Mouse (Mus musculus): ENCODE data around the gene Gatd1. TPM values are rescaled to one million over a fixed set of nuclear protein-coding genes. Genes with fewer than 3 reads are reported as not detected.
A peak's percentile ranks its signal among the peaks of the same experiment; 100 is the strongest.

The Gatd1 gene
- polyA plus RNA-seq, 1 experiment from 2014 or later: 68.5 TPM

DNA sequence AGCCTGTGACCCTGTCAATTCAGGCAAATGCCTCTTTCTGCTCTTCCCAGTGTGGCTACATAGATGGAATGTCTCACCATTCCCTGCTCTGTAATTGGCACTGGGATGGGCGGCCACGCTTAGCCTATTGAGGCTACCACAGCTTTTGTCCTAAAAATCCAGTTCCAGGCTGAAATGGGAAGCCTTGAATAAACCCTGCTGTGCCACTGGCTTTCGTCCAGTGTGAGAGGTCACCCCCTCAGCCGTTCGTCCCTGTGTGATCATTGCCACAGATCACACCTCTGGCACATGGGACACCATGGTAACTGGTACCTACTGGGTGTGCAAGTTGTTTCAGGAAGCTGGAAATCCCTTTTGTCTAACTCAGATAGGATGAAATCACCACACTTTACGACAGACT, 40.3 kb downstream of the Gatd1 start:
- Histone ChIP-seq H3K9me3 (no peaks in the 10 kb centered on the region), H3K4me3 (no peak overlapping the region), H3K9ac (no peak overlapping the region), H3K4me2 (replicated peaks) (no peak overlapping the region), H3K36me3 (no peaks in the 10 kb centered on the region), H3K27me3 (no peaks in the 10 kb centered on the region), H3K4me1 (no peaks in the 10 kb centered on the region), H3K27ac (no peak overlapping the region)
- WGBS: 75% methylated on average over 6 of the region's 6 CpGs
- no peak for ATAC-seq (ENCODE audit: insufficient number of reproducible peaks, insufficient read depth, low FRiP score, low TSS enrichment)

DNA sequence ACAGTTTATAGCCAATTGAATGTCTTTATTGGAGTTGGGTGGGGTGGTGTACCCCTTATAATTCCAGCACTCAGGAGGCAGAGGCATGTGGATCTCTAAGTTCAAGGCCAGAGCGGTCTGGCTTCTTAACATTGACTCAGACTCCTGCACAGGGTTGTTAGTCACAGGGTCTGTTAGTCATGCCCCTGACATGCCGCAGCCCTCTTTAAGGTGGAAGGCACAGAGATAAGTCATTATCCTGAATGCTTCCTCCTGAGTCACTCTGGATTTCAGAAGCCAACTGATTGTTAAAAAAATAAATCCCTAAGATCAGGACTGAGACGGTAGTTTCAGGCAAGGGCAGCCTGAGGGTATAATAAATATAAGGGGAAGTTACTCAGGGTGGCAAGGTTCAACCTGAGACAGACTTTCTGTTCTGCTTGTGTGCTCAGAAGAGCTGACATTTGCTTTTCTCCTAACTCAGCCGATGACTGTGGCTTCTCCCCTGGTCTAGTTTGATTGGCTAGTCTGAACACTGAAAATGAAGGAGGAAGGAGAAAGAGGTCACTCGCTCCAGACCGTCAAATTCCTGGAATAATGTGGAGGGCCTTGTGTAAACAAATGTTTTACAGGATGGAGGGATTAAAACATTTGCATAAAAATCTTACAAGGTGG, 41.9 kb downstream of the Gatd1 start:
- H3K36me3 ChIP-seq: no peaks in the 10 kb centered on the region
- no peak overlapping the region for H3K9ac ChIP-seq
- ATAC-seq (ENCODE audit: insufficient number of reproducible peaks, insufficient read depth, low FRiP score, low TSS enrichment): no peak
- H3K9me3 ChIP-seq: no peaks in the 10 kb centered on the region
- no peaks in the 10 kb centered on the region for H3K27me3 ChIP-seq
- WGBS: 51% methylated on average over 6 of the region's 6 CpGs
- H3K4me2 ChIP-seq (replicated peaks): no peak overlapping the region
- no peak overlapping the region for H3K27ac ChIP-seq
- H3K4me3 ChIP-seq: no peak overlapping the region
- no peaks in the 10 kb centered on the region for H3K4me1 ChIP-seq

DNA sequence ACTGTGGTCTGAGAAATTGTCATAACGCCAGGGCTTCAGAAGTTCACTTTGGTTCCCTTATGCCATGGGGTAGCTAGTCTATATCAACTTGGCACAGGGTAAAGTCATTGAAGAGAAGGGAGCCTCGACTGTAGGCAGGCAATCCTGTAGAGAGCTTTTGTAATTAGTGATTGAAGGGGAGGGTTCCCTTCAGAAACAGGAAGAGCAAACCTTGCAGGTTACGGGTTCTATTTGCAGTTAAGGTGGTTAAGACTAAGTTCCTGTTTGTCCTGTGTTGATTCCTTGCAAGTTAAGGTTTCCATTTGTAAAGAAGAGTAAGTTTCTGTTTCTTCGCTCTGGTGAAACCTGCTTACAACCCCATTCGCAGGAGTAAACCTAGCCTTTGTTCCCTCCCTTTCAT, 44.0 kb downstream of the Gatd1 start:
- no peak overlapping the region for H3K4me3 ChIP-seq
- 72% methylated on average over 5 of the region's 5 CpGs for WGBS
- H3K27me3 ChIP-seq: no peaks in the 10 kb centered on the region
- H3K27ac ChIP-seq: no peak overlapping the region
- no peak overlapping the region for H3K9ac ChIP-seq
- H3K4me2 ChIP-seq (replicated peaks): no peak overlapping the region
- H3K9me3 ChIP-seq: no peaks in the 10 kb centered on the region
- H3K36me3 ChIP-seq: no peaks in the 10 kb centered on the region
- no peak for ATAC-seq (ENCODE audit: insufficient number of reproducible peaks, insufficient read depth, low FRiP score, low TSS enrichment)
- H3K4me1 ChIP-seq: no peaks in the 10 kb centered on the region

DNA sequence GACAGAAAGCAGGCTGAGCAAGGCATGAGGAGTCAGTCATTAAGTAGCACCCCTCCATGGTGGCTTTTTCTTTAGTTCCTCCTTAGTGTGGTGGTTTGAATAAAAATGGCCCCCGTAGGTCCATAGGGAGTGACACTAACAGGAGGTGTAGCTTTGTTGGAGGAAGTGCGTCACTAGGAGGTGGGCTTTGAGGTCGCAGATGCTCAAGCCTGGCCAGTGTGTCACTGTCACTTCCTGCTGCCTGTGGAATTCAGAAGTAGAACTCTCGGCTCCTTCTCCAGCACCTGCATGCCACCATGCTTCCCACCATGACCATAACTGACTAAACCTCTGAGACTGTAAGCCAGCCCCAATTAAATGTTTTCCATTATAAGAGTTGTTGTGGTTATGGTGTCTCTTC, 46.6 kb downstream of the Gatd1 start:
- WGBS: 86% methylated on average over 4 of the region's 4 CpGs

DNA sequence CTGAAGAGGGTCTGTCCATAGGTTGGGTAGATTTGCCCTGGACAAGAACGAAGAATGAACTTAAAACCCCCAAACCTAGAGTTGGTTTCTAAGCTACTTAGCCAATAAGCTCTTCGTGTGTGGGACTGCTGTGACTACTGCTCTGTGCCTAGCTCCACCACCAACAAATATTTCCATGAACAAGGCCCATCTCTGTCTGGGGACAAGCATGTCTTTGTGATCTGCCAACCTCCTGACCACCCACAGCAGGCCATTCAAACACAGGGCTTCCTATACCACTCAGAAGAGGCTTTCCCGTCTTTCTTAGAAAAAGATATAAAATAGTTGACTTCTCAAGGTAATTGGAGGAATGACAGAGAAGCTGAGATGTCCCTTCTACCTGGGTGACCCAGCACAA, 48.9 kb downstream of the Gatd1 start:
- H3K36me3 ChIP-seq: no peaks in the 10 kb centered on the region
- H3K9me3 ChIP-seq: no peaks in the 10 kb centered on the region
- ATAC-seq (ENCODE audit: insufficient number of reproducible peaks, insufficient read depth, low FRiP score, low TSS enrichment): no peak
- H3K4me1 ChIP-seq: no peaks in the 10 kb centered on the region
- WGBS: 42% methylated on average over 3 of the region's 3 CpGs
- H3K9ac ChIP-seq: no peak overlapping the region
- H3K4me2 ChIP-seq (replicated peaks): no peak overlapping the region
- no peak overlapping the region for H3K4me3 ChIP-seq
- peaks cover 24% of the 10 kb centered on the region for H3K27me3 ChIP-seq
- no peak overlapping the region for H3K27ac ChIP-seq

More for the DNA sequence above, 46.6 kb downstream of the Gatd1 start:
- Histone ChIP-seq H3K4me2 (replicated peaks) (no peak overlapping the region), H3K4me3 (no peak overlapping the region), H3K27ac (no peak overlapping the region), H3K36me3 (no peaks in the 10 kb centered on the region), H3K9me3 (no peaks in the 10 kb centered on the region), H3K9ac (no peak overlapping the region), H3K4me1 (no peaks in the 10 kb centered on the region), H3K27me3 (peaks cover 3% of the 10 kb centered on the region)
- ATAC-seq (ENCODE audit: insufficient number of reproducible peaks, insufficient read depth, low FRiP score, low TSS enrichment): no peak

DNA sequence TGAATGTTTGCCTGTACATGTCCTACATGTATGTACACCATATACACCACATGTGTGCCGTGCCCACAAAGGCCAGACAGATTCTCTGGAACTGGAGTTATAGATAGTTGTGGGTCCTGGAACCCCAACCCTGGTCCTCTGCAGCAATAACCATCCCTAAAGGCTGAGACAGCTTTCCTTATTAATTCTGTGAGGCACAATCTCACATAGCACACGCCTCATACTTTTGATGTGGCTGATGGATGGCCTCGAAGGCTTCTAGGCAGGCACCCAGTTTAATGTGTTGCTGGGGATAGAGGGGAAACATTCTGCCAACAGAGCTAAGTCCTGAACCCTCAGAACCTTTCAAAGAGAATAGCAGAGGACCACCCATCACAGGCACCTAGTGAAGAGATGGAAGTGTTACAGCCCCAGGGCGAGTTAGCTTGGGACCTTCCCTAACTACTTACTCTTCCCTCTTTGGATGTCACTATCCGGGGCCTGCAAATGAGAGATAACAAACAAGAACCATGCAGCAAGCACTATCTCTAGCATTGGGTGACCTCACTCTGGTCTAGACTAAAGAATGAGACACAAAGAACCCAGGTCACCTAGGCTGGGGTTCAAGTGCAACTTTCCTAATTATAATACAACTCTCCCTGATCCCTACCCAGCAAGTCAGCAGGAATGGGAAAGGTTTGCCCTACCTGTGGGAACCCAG, 49.4 kb downstream of the Gatd1 start:
- ATAC-seq (ENCODE audit: insufficient number of reproducible peaks, insufficient read depth, low FRiP score, low TSS enrichment): no peak
- no peaks in the 10 kb centered on the region for H3K36me3 ChIP-seq
- no peaks in the 10 kb centered on the region for H3K9me3 ChIP-seq
- H3K27me3 ChIP-seq: peaks cover 24% of the 10 kb centered on the region
- no peaks in the 10 kb centered on the region for H3K4me1 ChIP-seq
- H3K9ac ChIP-seq: no peak overlapping the region
- no peak overlapping the region for H3K27ac ChIP-seq
- WGBS: 78% methylated on average over 5 of the region's 5 CpGs
- no peak overlapping the region for H3K4me2 ChIP-seq (replicated peaks)
- no peak overlapping the region for H3K4me3 ChIP-seq

DNA sequence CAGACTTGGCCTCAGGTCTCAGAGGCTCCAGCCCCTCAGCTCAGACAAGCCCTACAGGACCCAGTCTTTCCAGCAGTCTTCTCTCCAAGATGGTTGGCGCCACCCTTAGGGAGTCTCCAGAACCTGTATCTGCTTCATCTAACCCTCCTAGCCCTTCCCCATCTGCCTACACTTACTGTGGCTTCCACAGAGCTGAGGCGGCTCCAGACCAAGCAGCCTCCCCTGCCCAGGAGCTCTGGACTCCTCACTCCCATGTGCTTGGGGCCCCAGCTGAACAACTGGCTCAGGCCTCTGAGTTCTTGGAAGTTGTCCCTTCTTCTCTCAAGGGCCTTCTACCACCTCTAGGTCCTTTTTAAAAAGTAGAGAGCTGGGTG, 50.2 kb downstream of the Gatd1 start:
- H3K4me2 ChIP-seq (replicated peaks): no peak overlapping the region
- peaks cover 24% of the 10 kb centered on the region for H3K27me3 ChIP-seq
- H3K4me1 ChIP-seq: no peaks in the 10 kb centered on the region
- H3K4me3 ChIP-seq: no peak overlapping the region
- no peaks in the 10 kb centered on the region for H3K9me3 ChIP-seq
- ATAC-seq (ENCODE audit: insufficient number of reproducible peaks, insufficient read depth, low FRiP score, low TSS enrichment): no peak
- H3K36me3 ChIP-seq: no peaks in the 10 kb centered on the region
- H3K27ac ChIP-seq: no peak overlapping the region
- 62% methylated on average over 2 of the region's 2 CpGs for WGBS
- H3K9ac ChIP-seq: no peak overlapping the region

DNA sequence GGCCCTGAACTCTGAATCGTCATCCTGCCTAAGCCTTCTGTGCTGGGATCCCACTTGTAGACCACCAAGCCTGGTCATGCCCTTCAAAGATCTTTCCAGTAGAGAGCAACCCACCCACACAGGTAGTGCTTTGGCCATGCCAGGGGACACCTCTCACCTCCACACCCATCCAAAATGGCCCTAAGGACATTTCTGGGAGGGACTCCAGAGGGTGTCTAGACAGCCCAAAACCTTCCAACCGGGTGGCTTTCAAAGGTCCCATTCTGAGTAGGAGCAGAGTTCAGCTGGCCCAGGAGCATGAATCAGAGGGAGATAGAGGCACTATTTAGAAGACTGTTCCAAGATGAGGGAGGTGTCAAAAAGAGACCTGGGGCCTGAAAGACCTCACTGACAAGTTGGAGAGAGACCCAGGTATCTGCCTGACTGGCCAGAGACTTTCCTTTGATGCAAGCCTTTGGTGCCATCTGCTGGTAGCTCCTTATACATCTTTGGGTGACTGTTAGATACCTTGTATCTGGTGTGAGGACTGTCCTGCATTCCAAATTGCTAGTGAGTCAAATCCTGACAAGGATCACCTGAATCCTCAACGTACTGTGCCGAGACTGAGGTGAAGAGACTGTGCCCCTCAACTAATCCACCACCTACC, 50.7 kb downstream of the Gatd1 start:
- H3K4me3 ChIP-seq: no peak overlapping the region
- H3K9ac ChIP-seq: no peak overlapping the region
- peaks cover 24% of the 10 kb centered on the region for H3K27me3 ChIP-seq
- H3K4me1 ChIP-seq: no peaks in the 10 kb centered on the region
- no peak overlapping the region for H3K27ac ChIP-seq
- no peaks in the 10 kb centered on the region for H3K9me3 ChIP-seq
- H3K36me3 ChIP-seq: no peaks in the 10 kb centered on the region
- no peak overlapping the region for H3K4me2 ChIP-seq (replicated peaks)
- ATAC-seq (ENCODE audit: insufficient number of reproducible peaks, insufficient read depth, low FRiP score, low TSS enrichment): no peak
- WGBS: 51% methylated on average over 4 of the region's 4 CpGs

DNA sequence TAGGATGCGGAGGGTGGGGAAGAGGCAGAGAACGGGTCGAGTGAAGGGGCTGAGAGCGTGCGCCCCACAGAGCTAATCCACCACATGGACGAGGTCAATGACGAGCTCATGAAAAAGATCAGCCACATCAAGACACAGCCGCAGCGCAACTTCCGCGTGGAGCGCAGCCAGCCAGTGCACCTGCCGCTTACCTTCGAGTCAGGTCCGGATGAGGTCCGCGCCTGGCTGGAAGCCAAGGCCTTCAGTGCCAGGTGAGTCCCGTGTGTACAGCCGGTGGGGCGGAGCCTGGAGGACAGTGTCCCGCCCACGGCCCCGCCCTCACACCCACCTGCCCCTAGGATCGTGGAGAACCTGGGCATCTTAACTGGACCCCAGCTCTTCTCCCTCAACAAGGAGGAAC, 52.4 kb downstream of the Gatd1 start:
- no peaks in the 10 kb centered on the region for H3K36me3 ChIP-seq
- no peak overlapping the region for H3K9ac ChIP-seq
- H3K27me3 ChIP-seq: peaks cover 24% of the 10 kb centered on the region
- H3K9me3 ChIP-seq: no peaks in the 10 kb centered on the region
- ATAC-seq (ENCODE audit: insufficient number of reproducible peaks, insufficient read depth, low FRiP score, low TSS enrichment): no peak
- no peak overlapping the region for H3K4me3 ChIP-seq
- no peaks in the 10 kb centered on the region for H3K4me1 ChIP-seq
- 0 out of 2 replicates have a peak overlapping the region, but pooled peaks have one; percentile 7 for H3K4me2 ChIP-seq (replicated peaks)
- H3K27ac ChIP-seq: no peak overlapping the region
- 13% methylated on average over 24 of the region's 24 CpGs for WGBS

Other genes starting within 250 kb of the Gatd1 start
- 87.9 and 88.1 TPM in 2 replicates for gene Rnh1, start 241.3 kb downstream of the Gatd1 start, polyA plus RNA-seq (2016; fragmentation: Nextera tagmentation; extraction: Ambion mirVana)
- 91.0 and 111 TPM in 2 replicates for gene Hras, start 220.1 kb downstream of the Gatd1 start, polyA plus RNA-seq (2016; fragmentation: Nextera tagmentation; extraction: Ambion mirVana)
- 12.1 and 13.4 TPM in 2 replicates for gene Lrrc56, start 220.0 kb downstream of the Gatd1 start, polyA plus RNA-seq (2016; fragmentation: Nextera tagmentation; extraction: Ambion mirVana)
- gene Lmntd2, start 200.1 kb downstream of the Gatd1 start, polyA plus RNA-seq (2016; fragmentation: Nextera tagmentation; extraction: Ambion mirVana): 3.9 TPM in 2 replicates
- gene Rassf7, start 198.3 kb downstream of the Gatd1 start, polyA plus RNA-seq (2016; fragmentation: Nextera tagmentation; extraction: Ambion mirVana): 38.6 and 42.3 TPM in 2 replicates
- 87.1 and 99.9 TPM in 2 replicates for gene Phrf1, start 185.4 kb downstream of the Gatd1 start, polyA plus RNA-seq (2016; fragmentation: Nextera tagmentation; extraction: Ambion mirVana)
- 0.99 and 1.1 TPM in 2 replicates for gene Irf7, start 147.7 kb downstream of the Gatd1 start, polyA plus RNA-seq (2016; fragmentation: Nextera tagmentation; extraction: Ambion mirVana)
- not detected in 2 replicates for gene Cdhr5, start 137.3 kb downstream of the Gatd1 start, polyA plus RNA-seq (2016; fragmentation: Nextera tagmentation; extraction: Ambion mirVana)
- 4.0 and 5.0 TPM in 2 replicates for gene Sct, start 135.0 kb downstream of the Gatd1 start, polyA plus RNA-seq (2016; fragmentation: Nextera tagmentation; extraction: Ambion mirVana)
- gene Drd4, start 122.1 kb downstream of the Gatd1 start, polyA plus RNA-seq (2016; fragmentation: Nextera tagmentation; extraction: Ambion mirVana): 1.7 and 2.3 TPM in 2 replicates
- gene Deaf1, start 86.4 kb downstream of the Gatd1 start, polyA plus RNA-seq (2016; fragmentation: Nextera tagmentation; extraction: Ambion mirVana): 75.4 and 83.4 TPM in 2 replicates
- 54.3 and 56.7 TPM in 2 replicates for gene Tmem80, start 86.4 kb downstream of the Gatd1 start, polyA plus RNA-seq (2016; fragmentation: Nextera tagmentation; extraction: Ambion mirVana)
- gene Eps8l2, start 75.3 kb downstream of the Gatd1 start, polyA plus RNA-seq (2016; fragmentation: Nextera tagmentation; extraction: Ambion mirVana): 5.6 and 5.7 TPM in 2 replicates
- 303 and 306 TPM in 2 replicates for gene Taldo1, start 21.9 kb downstream of the Gatd1 start, polyA plus RNA-seq (2016; fragmentation: Nextera tagmentation; extraction: Ambion mirVana)
- gene Cend1, start 15.4 kb upstream of the Gatd1 start, polyA plus RNA-seq (2016; fragmentation: Nextera tagmentation; extraction: Ambion mirVana): 7.4 and 10.4 TPM in 2 replicates
- gene Slc25a22, start 23.8 kb upstream of the Gatd1 start, polyA plus RNA-seq (2016; fragmentation: Nextera tagmentation; extraction: Ambion mirVana): 39.2 and 41.9 TPM in 2 replicates
- gene Pidd1, start 29.9 kb upstream of the Gatd1 start, polyA plus RNA-seq (2016; fragmentation: Nextera tagmentation; extraction: Ambion mirVana): 14.9 and 15.0 TPM in 2 replicates
- 1,180 and 1,203 TPM in 2 replicates for gene Rplp2, start 33.2 kb upstream of the Gatd1 start, polyA plus RNA-seq (2016; fragmentation: Nextera tagmentation; extraction: Ambion mirVana)
- 13.9 and 14.6 TPM in 2 replicates for gene Pnpla2, start 41.1 kb upstream of the Gatd1 start, polyA plus RNA-seq (2016; fragmentation: Nextera tagmentation; extraction: Ambion mirVana)
- gene Cracr2b, start 47.0 kb upstream of the Gatd1 start, polyA plus RNA-seq (2016; fragmentation: Nextera tagmentation; extraction: Ambion mirVana): 12.8 and 13.3 TPM in 2 replicates
- 17.0 and 19.6 TPM in 2 replicates for gene Cd151, start 53.3 kb upstream of the Gatd1 start, polyA plus RNA-seq (2016; fragmentation: Nextera tagmentation; extraction: Ambion mirVana)
- 66.2 and 68.9 TPM in 2 replicates for gene Polr2l, start 61.0 kb upstream of the Gatd1 start, polyA plus RNA-seq (2016; fragmentation: Nextera tagmentation; extraction: Ambion mirVana)
- gene Tspan4, start 61.1 kb upstream of the Gatd1 start, polyA plus RNA-seq (2016; fragmentation: Nextera tagmentation; extraction: Ambion mirVana): 36.8 and 43.3 TPM in 2 replicates
- 32.5 and 34.7 TPM in 2 replicates for gene Chid1, start 125.7 kb upstream of the Gatd1 start, polyA plus RNA-seq (2016; fragmentation: Nextera tagmentation; extraction: Ambion mirVana)
- 99.2 and 102 TPM in 2 replicates for gene Ap2a2, start 148.0 kb upstream of the Gatd1 start, polyA plus RNA-seq (2016; fragmentation: Nextera tagmentation; extraction: Ambion mirVana)
- gene Muc6, start 241.2 kb upstream of the Gatd1 start, polyA plus RNA-seq (2016; fragmentation: Nextera tagmentation; extraction: Ambion mirVana): 0.19 and 0.23 TPM in 2 replicates